Mouse (Mus musculus) heart, embryonic 16.5 days (tissue): Measurements from ENCODE around the gene Cdrt4. TPM values are rescaled to one million over a fixed set of nuclear protein-coding genes. Genes with fewer than 3 reads are reported as not detected.

Source experiments
- ATAC-seq: fragments of 200-750 bp; cut with Nextera tagmentation; replicated peaks from 2 replicates; pipeline ENCODE4 v1.8.0; 2017; ENCODE audit warnings: moderate number of reproducible peaks; ENCODE audit not compliant: insufficient read depth, low FRiP score; ENCODE audit errors: extremely low read depth
- H3K27ac ChIP-seq: fragments of 300-500 bp; sonication (generic); 2 replicates; pipeline ENCODE4 v1.5.1; 2014; ENCODE audit warnings: mild to moderate bottlenecking, low read length, control low read depth, moderate library complexity
- H3K27me3 ChIP-seq: fragments of 300-500 bp; sonication (generic); 2 replicates; pipeline ENCODE4 v1.6.1; 2014; ENCODE audit warnings: low read length, mixed read lengths; ENCODE audit not compliant: control insufficient read depth, insufficient read depth
- H3K36me3 ChIP-seq: fragments of 300-500 bp; sonication (generic); 2 replicates; pipeline ENCODE4 v1.6.1; 2014; ENCODE audit not compliant: control insufficient read depth, insufficient read depth
- H3K4me1 ChIP-seq: fragments of 300-500 bp; sonication (generic); 2 replicates; pipeline ENCODE4 v1.6.1; 2014; ENCODE audit warnings: low read length, mixed read lengths; ENCODE audit not compliant: control insufficient read depth, insufficient read depth
- H3K4me2 ChIP-seq: fragments of 300-500 bp; sonication (generic); 2 replicates; pipeline ENCODE4 v1.6.1; 2014; ENCODE audit warnings: low read depth, mild to moderate bottlenecking, control low read depth, low read length
- H3K4me3 ChIP-seq: fragments of 300-500 bp; sonication (generic); 2 replicates; pipeline ENCODE4 v1.5.1; 2014; ENCODE audit warnings: mild to moderate bottlenecking, control low read depth, low read length
- H3K9ac ChIP-seq: fragments of 300-500 bp; sonication (generic); 2 replicates; pipeline ENCODE4 v1.6.1; 2014; ENCODE audit warnings: low read length, control low read depth
- H3K9me3 ChIP-seq: fragments of 300-500 bp; sonication (generic); replicated peaks from 2 replicates; pipeline ENCODE4 v1.6.1; 2016; ENCODE audit warnings: low read length; ENCODE audit not compliant: control insufficient read depth
- WGBS: fragments of 180-500 bp; shearing (Covaris S2); extraction: QIAGEN DNeasy Blood & Tissue Kit; methylation state at CpG from one replicate; pipeline ENCODE4 v1.1.7; 2014; 5-methylcytosine and 5-hydroxymethylcytosine counted together
- polyA plus RNA-seq: library from polyadenylated mRNA; unstranded; fragments of >200 nt; fragmentation: Nextera tagmentation; extraction: Ambion mirVana; gene quantifications from 2 replicates; pipeline ENCODE4 v1.2.1, GENCODE M21; 2015

The Cdrt4 gene
- polyA plus RNA-seq, 1 experiment from 2014 or later: 0.41 TPM

DNA sequence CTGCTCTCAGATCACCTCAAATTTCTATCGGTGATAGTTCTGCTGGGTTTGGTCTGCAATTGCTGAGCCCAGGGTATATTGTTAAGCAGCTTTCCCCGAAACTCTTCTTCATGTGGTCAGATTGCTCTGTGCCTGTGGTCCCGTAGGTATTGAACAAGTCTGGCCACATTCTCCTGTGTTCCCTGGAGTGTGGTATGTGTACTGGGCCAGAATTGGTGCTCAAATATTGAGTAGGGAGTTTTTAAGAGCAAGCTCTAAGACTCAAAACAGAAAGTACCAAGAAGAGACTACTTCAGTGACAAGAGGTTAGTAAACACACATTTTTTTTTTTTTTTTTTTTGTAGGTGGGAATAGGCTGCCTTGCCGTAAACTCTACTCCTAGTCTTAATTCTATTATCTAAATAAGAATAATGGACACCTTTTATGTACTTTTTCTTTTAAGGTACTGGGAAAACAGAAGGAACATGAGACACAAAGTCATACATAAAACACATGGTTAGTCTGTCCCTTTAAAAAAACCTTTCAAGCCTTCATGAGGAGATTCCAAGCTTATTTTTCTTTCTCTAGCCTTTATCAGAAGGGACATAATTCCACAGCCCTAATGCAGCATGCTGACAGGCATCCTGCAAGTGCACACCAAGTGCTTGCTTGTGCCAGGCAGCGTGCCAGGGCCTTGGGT, 46.2 kb downstream of the Cdrt4 start:
- H3K36me3 ChIP-seq: no peaks in the 10 kb centered on the region
- 61% methylated on average over 5 of the region's 5 CpGs for WGBS
- H3K9me3 ChIP-seq: no peaks in the 10 kb centered on the region
- H3K4me1 ChIP-seq: peaks cover 34% of the 10 kb centered on the region
- H3K4me2 ChIP-seq: peak overlapping the region; percentile 19
- no peak overlapping the region for H3K4me3 ChIP-seq
- peak overlapping the region; percentile 92 for H3K27ac ChIP-seq
- no peak for ATAC-seq
- no peaks in the 10 kb centered on the region for H3K27me3 ChIP-seq
- H3K9ac ChIP-seq: no peak overlapping the region

DNA sequence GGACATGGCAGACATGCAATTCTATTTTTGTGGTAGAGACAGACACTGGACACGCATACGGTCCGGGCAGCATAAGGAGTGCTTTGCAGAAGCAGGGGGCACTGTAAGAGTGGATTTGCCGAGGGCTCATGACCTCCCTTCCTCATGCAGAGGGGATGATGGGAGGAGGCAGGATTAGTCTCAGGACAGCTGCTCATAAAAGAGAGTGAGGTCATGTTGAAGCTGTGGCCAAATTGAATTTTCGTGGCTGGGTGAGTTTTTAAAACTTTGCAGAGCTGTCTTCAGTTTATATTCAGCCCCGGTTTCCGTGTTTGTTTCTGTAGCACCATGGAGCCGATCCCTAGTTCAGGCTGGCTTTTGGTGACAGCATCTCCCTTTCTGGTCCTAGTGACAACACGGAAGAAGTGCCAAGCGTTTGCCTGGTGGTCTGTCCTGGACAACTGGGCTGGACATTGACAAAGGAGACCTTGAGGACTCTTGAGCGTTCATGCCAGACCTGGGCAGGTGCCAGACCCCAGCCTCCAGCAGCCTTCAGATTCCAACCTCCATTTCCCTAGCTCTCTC, 46.8 kb downstream of the Cdrt4 start:
- peaks cover 34% of the 10 kb centered on the region for H3K4me1 ChIP-seq
- H3K9me3 ChIP-seq: no peaks in the 10 kb centered on the region
- ATAC-seq: peak; percentile 87
- WGBS: 29% methylated on average over 11 of the region's 11 CpGs
- H3K4me2 ChIP-seq: peak overlapping the region; percentile 19
- no peak overlapping the region for H3K4me3 ChIP-seq
- H3K27ac ChIP-seq: peak overlapping the region; percentile 92
- H3K9ac ChIP-seq: peak overlapping the region; percentile 45; the same call in 1 of the 2 replicates
- H3K27me3 ChIP-seq: no peaks in the 10 kb centered on the region
- no peaks in the 10 kb centered on the region for H3K36me3 ChIP-seq

DNA sequence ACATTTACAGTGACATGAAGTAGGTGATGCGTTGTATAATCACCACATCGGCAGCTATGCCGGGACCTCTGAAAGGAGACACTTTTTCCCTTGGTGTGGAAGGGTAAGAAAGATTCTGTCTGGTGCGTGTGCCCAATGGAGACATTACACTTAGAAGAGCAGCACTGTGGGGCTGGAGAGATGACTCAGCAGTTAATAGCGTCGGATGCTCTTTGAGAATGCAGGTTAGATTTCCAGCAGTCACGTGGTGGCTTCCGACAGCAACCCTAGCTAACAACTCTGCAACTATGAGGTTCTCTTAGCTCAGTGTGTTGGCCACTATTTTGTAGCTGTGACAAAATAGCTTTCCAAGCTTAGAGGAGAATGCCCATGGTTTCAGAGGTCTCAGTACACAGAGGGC, 49.1 kb downstream of the Cdrt4 start:
- H3K4me3 ChIP-seq: no peak overlapping the region
- no peak overlapping the region for H3K4me2 ChIP-seq
- no peak overlapping the region for H3K27ac ChIP-seq
- H3K36me3 ChIP-seq: no peaks in the 10 kb centered on the region
- no peaks in the 10 kb centered on the region for H3K9me3 ChIP-seq
- H3K4me1 ChIP-seq: peaks cover 34% of the 10 kb centered on the region
- no peak overlapping the region for H3K9ac ChIP-seq
- 89% methylated on average over 8 of the region's 8 CpGs for WGBS
- ATAC-seq: no peak
- no peaks in the 10 kb centered on the region for H3K27me3 ChIP-seq

DNA sequence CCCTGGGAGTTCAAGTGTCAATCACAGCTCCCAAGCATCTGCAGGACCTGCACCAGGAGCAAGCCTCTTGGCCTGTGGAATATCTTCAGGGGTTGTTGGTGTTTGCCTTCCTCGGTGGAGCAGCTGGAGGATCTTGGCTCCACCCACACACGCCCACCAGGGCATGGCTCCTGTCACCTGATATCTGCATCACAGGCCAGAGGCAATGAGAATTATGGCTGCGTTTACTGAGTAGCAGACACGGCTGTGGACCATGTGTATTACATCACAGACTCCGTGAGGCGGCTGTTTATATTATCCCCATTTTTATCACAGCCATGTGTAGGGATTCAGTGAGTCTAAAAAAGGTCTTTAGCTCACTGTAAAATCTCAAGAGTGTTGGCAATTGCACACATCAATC, 53.6 kb downstream of the Cdrt4 start:
- Histone ChIP-seq H3K9me3 (no peaks in the 10 kb centered on the region), H3K36me3 (no peaks in the 10 kb centered on the region), H3K4me1 (no peaks in the 10 kb centered on the region), H3K9ac (no peak overlapping the region), H3K4me3 (no peak overlapping the region), H3K4me2 (no peak overlapping the region), H3K27ac (no peak overlapping the region), H3K27me3 (no peaks in the 10 kb centered on the region)
- no peak for ATAC-seq
- 45% methylated on average over 6 of the region's 6 CpGs for WGBS

DNA sequence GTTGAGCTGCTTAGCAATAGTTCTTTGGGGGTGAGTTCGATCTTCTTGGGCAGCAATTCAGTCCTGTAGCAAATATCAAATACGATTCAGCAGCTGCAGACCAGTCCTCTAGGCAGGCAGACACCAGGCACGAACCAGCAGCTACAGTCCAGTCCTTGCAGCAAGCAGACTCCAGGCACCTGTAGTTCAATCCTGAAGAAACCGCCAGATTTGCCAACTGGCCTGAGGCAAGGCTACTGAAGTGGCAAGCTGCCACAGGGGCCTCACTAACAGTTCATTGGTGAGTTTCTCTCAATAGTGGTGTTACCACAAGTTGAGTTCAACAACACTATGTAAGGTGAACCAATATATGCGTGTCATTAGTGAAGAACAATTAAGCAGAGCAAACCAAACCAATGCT, 56.4 kb downstream of the Cdrt4 start:
- ATAC-seq: no peak
- Histone ChIP-seq H3K27me3 (no peaks in the 10 kb centered on the region), H3K9ac (no peak overlapping the region), H3K4me2 (no peak overlapping the region), H3K4me1 (no peaks in the 10 kb centered on the region), H3K4me3 (no peak overlapping the region), H3K9me3 (no peaks in the 10 kb centered on the region), H3K36me3 (no peaks in the 10 kb centered on the region), H3K27ac (no peak overlapping the region)
- 89% methylated on average over 5 of the region's 5 CpGs for WGBS

DNA sequence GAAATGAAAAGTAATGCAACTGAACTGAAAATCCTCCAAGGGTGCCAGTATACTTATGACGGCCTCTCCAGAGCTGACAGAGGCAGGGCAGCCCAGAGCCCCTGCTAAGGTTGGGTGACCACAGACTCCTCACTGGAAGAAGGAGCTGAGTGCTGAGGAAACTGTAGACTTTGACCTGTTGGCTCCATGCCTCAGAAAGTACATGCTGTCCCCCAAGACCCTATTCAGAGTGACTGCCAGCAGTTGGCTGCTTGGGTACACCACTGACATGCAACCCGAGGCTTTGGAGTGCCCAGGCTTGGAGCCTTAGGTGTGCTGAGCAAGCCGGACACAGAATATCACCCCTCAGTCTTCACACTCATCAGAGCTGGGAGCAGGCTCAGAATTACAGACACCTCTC, 57.0 kb downstream of the Cdrt4 start:
- Histone ChIP-seq H3K27ac (no peak overlapping the region), H3K4me1 (no peaks in the 10 kb centered on the region), H3K4me2 (no peak overlapping the region), H3K9ac (no peak overlapping the region), H3K27me3 (no peaks in the 10 kb centered on the region), H3K36me3 (no peaks in the 10 kb centered on the region), H3K9me3 (no peaks in the 10 kb centered on the region), H3K4me3 (no peak overlapping the region)
- no peak for ATAC-seq
- 76% methylated on average over 3 of the region's 3 CpGs for WGBS

DNA sequence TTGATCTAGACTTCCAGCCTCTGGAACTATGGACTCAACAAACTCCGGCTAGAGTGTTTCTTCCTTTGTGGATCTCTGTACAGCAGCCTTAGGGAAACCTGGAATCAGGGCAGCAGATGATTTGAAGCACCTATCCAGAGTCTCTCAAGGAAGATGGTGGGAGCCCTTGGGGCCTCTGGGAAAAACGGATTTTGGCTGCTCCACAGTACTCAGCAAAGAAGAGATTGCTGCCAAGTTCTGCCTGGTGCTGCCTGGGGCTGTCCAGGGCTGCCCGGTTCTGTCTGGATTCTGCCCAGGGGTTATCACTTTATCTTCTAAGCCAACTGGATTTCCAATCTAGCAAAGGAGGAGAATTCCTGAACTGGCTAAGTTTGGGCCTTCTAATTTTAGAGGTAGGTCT, 58.8 kb downstream of the Cdrt4 start:
- no peaks in the 10 kb centered on the region for H3K36me3 ChIP-seq
- ATAC-seq: no peak
- 64% methylated on average over 3 of the region's 3 CpGs for WGBS
- no peaks in the 10 kb centered on the region for H3K27me3 ChIP-seq
- H3K27ac ChIP-seq: no peak overlapping the region
- no peaks in the 10 kb centered on the region for H3K9me3 ChIP-seq
- no peak overlapping the region for H3K4me3 ChIP-seq
- H3K9ac ChIP-seq: no peak overlapping the region
- H3K4me2 ChIP-seq: no peak overlapping the region
- no peaks in the 10 kb centered on the region for H3K4me1 ChIP-seq

DNA sequence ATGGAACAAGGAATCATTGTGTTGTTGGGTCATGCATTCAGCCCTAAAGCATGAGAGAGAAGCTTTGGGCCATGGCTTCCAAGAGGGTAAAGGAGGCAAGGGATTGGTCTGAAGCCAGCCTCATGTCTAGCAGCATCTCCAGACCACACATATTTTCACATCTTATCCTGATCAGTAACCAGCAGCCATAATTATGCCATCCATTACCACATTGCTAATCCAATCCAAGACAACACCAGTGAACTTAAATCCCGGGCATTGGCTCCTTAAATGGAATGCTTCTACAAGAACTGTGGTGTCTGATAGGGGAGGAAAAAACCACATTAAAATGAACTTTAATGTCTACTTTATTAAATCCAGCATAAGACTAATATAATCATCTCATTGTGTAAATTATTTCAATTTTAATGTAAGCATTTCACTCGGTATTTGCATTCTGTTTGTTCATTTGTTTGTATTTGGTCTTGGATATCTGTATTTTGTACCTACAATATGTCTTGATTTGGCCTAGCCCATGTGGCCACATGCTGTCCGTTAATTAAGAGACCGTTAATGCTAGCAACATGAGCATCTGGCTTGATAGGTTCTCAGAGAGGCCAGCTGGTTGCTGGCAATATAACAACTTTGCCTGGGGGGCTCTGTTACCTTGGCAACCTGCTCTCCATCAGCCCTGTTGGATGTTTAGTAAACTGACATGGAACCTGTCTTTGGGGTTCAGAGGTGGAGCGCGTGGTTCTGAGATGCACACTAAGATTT, 66.5 kb downstream of the Cdrt4 start:
- Histone ChIP-seq H3K36me3 (no peaks in the 10 kb centered on the region), H3K9me3 (no peaks in the 10 kb centered on the region), H3K9ac (no peak overlapping the region), H3K4me3 (no peak overlapping the region), H3K27me3 (no peaks in the 10 kb centered on the region), H3K27ac (no peak overlapping the region), H3K4me1 (no peaks in the 10 kb centered on the region), H3K4me2 (no peak overlapping the region)
- no peak for ATAC-seq
- 86% methylated on average over 6 of the region's 6 CpGs for WGBS

DNA sequence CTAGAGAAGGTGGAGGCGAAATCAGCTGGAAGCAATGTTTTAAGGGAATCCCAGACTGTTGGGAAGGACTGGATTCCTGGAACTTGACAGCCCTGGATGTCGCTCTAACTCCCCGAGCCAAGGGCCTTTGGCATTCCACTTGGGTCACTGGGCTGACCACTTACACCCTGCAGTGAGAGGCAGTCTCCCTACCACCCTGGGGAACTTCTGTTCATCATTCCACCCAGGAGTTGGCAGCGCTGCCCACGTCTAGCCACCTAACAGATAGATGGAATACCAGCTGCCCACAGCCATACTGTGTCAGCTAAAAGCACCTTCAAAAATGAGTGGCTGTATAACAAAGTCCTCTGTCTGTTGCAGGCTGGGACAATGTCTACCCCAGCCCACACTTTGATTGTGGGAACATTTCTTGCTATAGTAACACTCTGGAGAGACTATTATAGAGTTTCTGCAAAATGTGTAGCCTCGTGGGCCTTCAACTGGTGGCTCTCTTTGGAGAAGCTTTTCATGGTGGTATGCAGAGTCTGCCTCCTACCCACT, 67.2 kb downstream of the Cdrt4 start:
- H3K4me3 ChIP-seq: no peak overlapping the region
- WGBS: 76% methylated on average over 6 of the region's 6 CpGs

More for the DNA sequence above, 67.2 kb downstream of the Cdrt4 start:
- H3K9ac ChIP-seq: no peak overlapping the region
- no peak overlapping the region for H3K27ac ChIP-seq
- H3K27me3 ChIP-seq: no peaks in the 10 kb centered on the region
- H3K36me3 ChIP-seq: no peaks in the 10 kb centered on the region
- H3K4me1 ChIP-seq: no peaks in the 10 kb centered on the region
- H3K4me2 ChIP-seq: no peak overlapping the region
- no peaks in the 10 kb centered on the region for H3K9me3 ChIP-seq
- ATAC-seq: no peak
